Mouse (Mus musculus) MEL (cell line): Measurements from ENCODE around the gene Lgals7.

Experiments used
- CTCF ChIP-seq, 3 experiments: IDR thresholded peaks in 2 of 3; conservative IDR thresholded peaks in 1 of 3; 2 replicates each; pipeline ENCODE4 v1.5.1; 2011 to 2012; ENCODE audit warnings: low read length in 3 of 3, low read depth in 2 of 3, mild to moderate bottlenecking in 2 of 3, improper control_type of control experiment in 1 of 3, inconsistent platforms in 1 of 3, mixed read lengths in 1 of 3, moderate library complexity in 1 of 3; ENCODE audit not compliant: control insufficient read depth in 1 of 3, insufficient read depth in 1 of 3, poor library complexity in 1 of 3, severe bottlenecking in 1 of 3
- POLR2AphosphoS2 ChIP-seq: IDR thresholded peaks from 2 replicates; pipeline ENCODE4 v1.6.1; 2011; ENCODE audit warnings: low read length, improper control_type of control experiment
- ZKSCAN1 ChIP-seq: IDR thresholded peaks from 2 replicates; pipeline ENCODE4 v1.6.1; 2012; ENCODE audit warnings: low read depth, mild to moderate bottlenecking, inconsistent platforms, low read length, improper control_type of control experiment, moderate library complexity

- TF ChIP-seq POLR2AphosphoS2 (no peak), CTCF (IDR thresholded peaks at IDR 0.05 in 2 of 3, conservative IDR thresholded peaks at IDR 0.05 in 1 of 3; ENCODE audit: control insufficient read depth in 1 of 3, insufficient read depth in 1 of 3, low read depth in 2 of 3, low read length in 3 of 3, poor library complexity in 1 of 3, severe bottlenecking in 1 of 3) (no peak), ZKSCAN1 (no peak)
These were observed 43.5 kb downstream of the Lgals7 start for GRCm38 (mm10) chr7:28907195-28907594.
